Mouse (Mus musculus) stomach, embryonic 16.5 days (tissue): ENCODE measurements at regions not wholly inside any gene's neighbourhood (a gene's known extent, or its start where the extent isn't known, plus 50 kb on each side); places are given as distances from the start of the nearest gene placed in this dataset.

ENCODE experiments used
- ATAC-seq: fragments of 200-750 bp; cut with Nextera tagmentation; 2 replicates; pipeline ENCODE4 v1.8.0; 2017; ENCODE audit warnings: moderate number of reproducible peaks, moderate TSS enrichment; ENCODE audit not compliant: insufficient read depth, low FRiP score
- H3K27ac ChIP-seq: fragments of 300-500 bp; sonication (generic); 2 replicates; pipeline ENCODE4 v1.5.1; 2014; ENCODE audit warnings: low read length
- H3K27me3 ChIP-seq: fragments of 300-500 bp; sonication (generic); 2 replicates; pipeline ENCODE4 v1.6.1; 2014; ENCODE audit warnings: low read length, control low read depth, mixed read lengths; ENCODE audit not compliant: control insufficient read depth, insufficient read depth
- H3K36me3 ChIP-seq: fragments of 300-500 bp; sonication (generic); 2 replicates; pipeline ENCODE4 v1.6.1; 2014; ENCODE audit warnings: low read length; ENCODE audit not compliant: control insufficient read depth, insufficient read depth
- H3K4me1 ChIP-seq: fragments of 300-500 bp; sonication (generic); 2 replicates; pipeline ENCODE4 v1.6.1; 2014; ENCODE audit warnings: low read length, control low read depth, mixed read lengths; ENCODE audit not compliant: control insufficient read depth, insufficient read depth
- H3K4me2 ChIP-seq: fragments of 300-500 bp; sonication (generic); 2 replicates; pipeline ENCODE4 v1.6.1; 2014; ENCODE audit warnings: low read depth, low read length, mixed read lengths
- H3K4me3 ChIP-seq: fragments of 300-500 bp; sonication (generic); replicated peaks from 2 replicates; pipeline ENCODE4 v1.5.1; 2014; ENCODE audit warnings: mild to moderate bottlenecking, low read length
- H3K9ac ChIP-seq: fragments of 300-500 bp; sonication (generic); 2 replicates; pipeline ENCODE4 v1.6.1; 2014; ENCODE audit warnings: low read length
- H3K9me3 ChIP-seq: fragments of 300-500 bp; sonication (generic); replicated peaks from 2 replicates; pipeline ENCODE4 v1.6.1; 2016; ENCODE audit warnings: low read length, control low read depth; ENCODE audit not compliant: control insufficient read depth
- WGBS: fragments of 180-500 bp; shearing (Covaris S2); extraction: QIAGEN DNeasy Blood & Tissue Kit; methylation state at CpG from one replicate; pipeline ENCODE4 v1.1.7; 2014; 5-methylcytosine and 5-hydroxymethylcytosine counted together

DNA sequence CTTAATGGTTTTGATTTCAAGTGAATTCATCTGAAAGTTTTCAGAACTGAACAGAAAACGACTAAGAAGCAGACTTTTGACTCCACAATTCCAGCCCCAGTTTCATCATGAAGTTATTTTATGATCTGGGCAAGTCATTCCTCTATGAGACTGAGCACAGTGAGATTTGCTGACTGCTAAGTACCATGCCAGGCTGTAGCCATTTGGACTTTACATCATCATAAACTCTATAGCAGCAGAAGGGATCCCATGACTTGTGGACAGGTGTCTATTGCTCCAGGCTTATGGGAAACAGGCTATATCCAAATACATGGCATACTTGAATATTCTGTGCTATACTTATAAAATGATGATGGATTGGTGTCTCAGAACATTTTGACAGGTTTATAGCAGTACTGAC is 55.4 kb upstream of the Fam84a start:
- no peak overlapping the region for H3K9ac ChIP-seq
- no peak for ATAC-seq
- no peaks in the 10 kb centered on the region for H3K36me3 ChIP-seq
- 68% methylated on average over 1 of the region's 1 CpGs for WGBS
- H3K9me3 ChIP-seq = no peaks in the 10 kb centered on the region
- no peak overlapping the region for H3K27ac ChIP-seq
- H3K27me3 ChIP-seq = no peaks in the 10 kb centered on the region
- H3K4me1 ChIP-seq = no peaks in the 10 kb centered on the region
- H3K4me3 ChIP-seq = no peak overlapping the region
- H3K4me2 ChIP-seq = no peak overlapping the region

DNA sequence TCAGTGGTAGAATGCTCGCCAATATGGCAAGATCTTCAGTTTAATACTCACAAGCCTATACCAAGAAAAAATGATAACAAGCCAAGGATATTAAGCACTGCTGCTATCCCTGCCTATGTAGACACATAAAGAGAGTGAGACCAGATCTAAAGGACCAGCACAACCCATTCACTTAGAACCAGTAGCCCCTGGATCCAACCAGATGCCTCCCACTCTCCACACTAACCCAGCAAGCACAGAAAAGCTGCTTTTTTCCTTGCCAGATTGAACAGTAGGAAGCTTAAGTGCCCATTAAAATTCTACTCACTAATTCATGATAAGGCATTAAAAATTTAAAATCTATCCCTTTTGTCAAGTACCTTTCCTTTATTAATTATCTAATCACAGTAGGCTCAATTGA is 52.6 kb upstream of the Fam84a start:
- H3K4me3 ChIP-seq = no peak overlapping the region
- no peaks in the 10 kb centered on the region for H3K36me3 ChIP-seq
- no peak overlapping the region for H3K4me2 ChIP-seq
- ATAC-seq = no peak
- 35% methylated on average over 1 of the region's 1 CpGs for WGBS
- H3K9ac ChIP-seq = no peak overlapping the region
- H3K9me3 ChIP-seq = no peaks in the 10 kb centered on the region
- no peak overlapping the region for H3K27ac ChIP-seq
- no peaks in the 10 kb centered on the region for H3K27me3 ChIP-seq
- H3K4me1 ChIP-seq = no peaks in the 10 kb centered on the region
